Mouse (Mus musculus) right cerebral cortex, postnatal 36 days (tissue): ENCODE data around the gene Cc2d1b.

Experiments
- DNase-seq, 2 experiments: peaks; one replicate each; pipeline ENCODE4 v3.0.0; 2022; ENCODE audit warnings: low spot score in 2 of 2, mixed read lengths in 1 of 2

Cc2d1b gene

DNA sequence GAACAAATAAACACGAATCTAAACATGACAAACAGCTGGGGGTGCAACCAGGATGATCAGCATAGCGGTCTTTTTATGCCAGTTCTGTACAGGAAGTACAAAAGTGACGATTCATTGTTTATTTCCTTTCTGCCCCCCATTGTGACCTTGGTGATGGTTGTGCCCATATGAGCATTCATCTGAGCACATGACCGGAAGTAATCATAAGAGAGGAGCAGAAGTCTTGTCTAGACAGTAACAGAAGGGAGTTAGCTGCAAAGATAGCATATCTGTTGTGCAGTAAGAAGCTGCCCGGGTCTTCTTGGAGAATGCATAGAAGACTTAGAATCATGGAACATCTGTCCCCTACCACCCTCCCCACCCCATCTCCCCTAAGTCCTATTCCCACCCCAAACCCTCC lies 19.0 kb downstream of the Cc2d1b start:
- no peak for DNase-seq

DNA sequence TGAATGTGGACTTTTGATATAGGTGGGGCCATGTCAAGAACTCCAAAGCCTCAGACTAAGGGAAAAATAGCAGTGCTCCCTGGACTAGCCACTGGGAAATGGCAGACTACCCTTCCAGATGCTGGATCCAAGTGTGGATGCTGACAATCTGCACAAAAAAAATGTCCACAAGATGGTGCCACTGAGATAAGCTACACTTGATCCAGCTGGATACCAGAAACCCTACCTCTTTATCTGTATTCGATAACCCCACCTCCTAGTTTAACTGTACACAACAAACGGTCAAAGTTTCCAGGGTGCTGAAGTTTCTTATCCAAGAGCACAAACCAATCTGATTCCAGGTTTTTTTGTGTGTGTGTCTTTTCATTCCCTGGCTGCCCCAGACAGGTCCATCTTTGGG lies 44.7 kb downstream of the Cc2d1b start:
- DNase-seq: no peak
